Mouse (Mus musculus) heart, embryonic 16.5 days (tissue): Measurements from ENCODE around the gene Aff3. TPM values are rescaled to one million over a fixed set of nuclear protein-coding genes. Genes with fewer than 3 reads are reported as not detected.

Experiments used
- ATAC-seq: fragments of 200-750 bp; cut with Nextera tagmentation; replicated peaks from 2 replicates; pipeline ENCODE4 v1.8.0; 2017; ENCODE audit warnings: moderate number of reproducible peaks; ENCODE audit not compliant: insufficient read depth, low FRiP score; ENCODE audit errors: extremely low read depth
- H3K27ac ChIP-seq: fragments of 300-500 bp; sonication (generic); 2 replicates; pipeline ENCODE4 v1.5.1; 2014; ENCODE audit warnings: mild to moderate bottlenecking, low read length, control low read depth, moderate library complexity
- H3K27me3 ChIP-seq: fragments of 300-500 bp; sonication (generic); 2 replicates; pipeline ENCODE4 v1.6.1; 2014; ENCODE audit warnings: low read length, mixed read lengths; ENCODE audit not compliant: control insufficient read depth, insufficient read depth
- H3K36me3 ChIP-seq: fragments of 300-500 bp; sonication (generic); 2 replicates; pipeline ENCODE4 v1.6.1; 2014; ENCODE audit not compliant: control insufficient read depth, insufficient read depth
- H3K4me1 ChIP-seq: fragments of 300-500 bp; sonication (generic); 2 replicates; pipeline ENCODE4 v1.6.1; 2014; ENCODE audit warnings: low read length, mixed read lengths; ENCODE audit not compliant: control insufficient read depth, insufficient read depth
- H3K4me2 ChIP-seq: fragments of 300-500 bp; sonication (generic); 2 replicates; pipeline ENCODE4 v1.6.1; 2014; ENCODE audit warnings: low read depth, mild to moderate bottlenecking, control low read depth, low read length
- H3K4me3 ChIP-seq: fragments of 300-500 bp; sonication (generic); 2 replicates; pipeline ENCODE4 v1.5.1; 2014; ENCODE audit warnings: mild to moderate bottlenecking, control low read depth, low read length
- H3K9ac ChIP-seq: fragments of 300-500 bp; sonication (generic); 2 replicates; pipeline ENCODE4 v1.6.1; 2014; ENCODE audit warnings: low read length, control low read depth
- H3K9me3 ChIP-seq: fragments of 300-500 bp; sonication (generic); replicated peaks from 2 replicates; pipeline ENCODE4 v1.6.1; 2016; ENCODE audit warnings: low read length; ENCODE audit not compliant: control insufficient read depth
- WGBS: fragments of 180-500 bp; shearing (Covaris S2); extraction: QIAGEN DNeasy Blood & Tissue Kit; methylation state at CpG from one replicate; pipeline ENCODE4 v1.1.7; 2014; 5-methylcytosine and 5-hydroxymethylcytosine counted together
- polyA plus RNA-seq: library from polyadenylated mRNA; unstranded; fragments of >200 nt; fragmentation: Nextera tagmentation; extraction: Ambion mirVana; gene quantifications from 2 replicates; pipeline ENCODE4 v1.2.1, GENCODE M21; 2015

Gene Aff3
- polyA plus RNA-seq, 1 experiment from 2014 or later, result 2.2 TPM

DNA sequence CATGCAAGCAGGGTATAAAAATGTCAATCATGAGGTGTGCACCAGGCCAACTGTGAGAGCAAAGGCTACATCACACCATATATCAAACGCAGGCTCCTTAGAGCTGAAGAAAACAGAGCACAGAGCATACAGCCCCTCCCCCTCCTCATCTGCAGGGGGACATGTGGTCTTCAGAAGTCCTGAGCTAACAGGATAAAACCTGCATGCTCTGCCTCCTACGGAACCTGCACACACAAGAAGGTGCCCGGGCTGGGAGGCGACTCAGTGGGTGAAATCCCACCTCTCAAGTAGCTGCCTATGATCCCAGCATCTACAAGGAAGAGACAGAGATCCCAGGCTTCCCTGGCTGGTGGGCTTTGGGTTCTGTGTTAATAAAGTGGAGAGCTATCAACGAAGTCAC, 70.0 kb downstream of the Aff3 start:
- no peak for ATAC-seq
- Histone ChIP-seq H3K9me3 (no peaks in the 10 kb centered on the region), H3K27me3 (no peaks in the 10 kb centered on the region), H3K9ac (no peak overlapping the region), H3K4me1 (no peaks in the 10 kb centered on the region), H3K4me3 (no peak overlapping the region), H3K4me2 (no peak overlapping the region), H3K27ac (no peak overlapping the region), H3K36me3 (no peaks in the 10 kb centered on the region)
- WGBS, result 56% methylated on average over 5 of the region's 5 CpGs

DNA sequence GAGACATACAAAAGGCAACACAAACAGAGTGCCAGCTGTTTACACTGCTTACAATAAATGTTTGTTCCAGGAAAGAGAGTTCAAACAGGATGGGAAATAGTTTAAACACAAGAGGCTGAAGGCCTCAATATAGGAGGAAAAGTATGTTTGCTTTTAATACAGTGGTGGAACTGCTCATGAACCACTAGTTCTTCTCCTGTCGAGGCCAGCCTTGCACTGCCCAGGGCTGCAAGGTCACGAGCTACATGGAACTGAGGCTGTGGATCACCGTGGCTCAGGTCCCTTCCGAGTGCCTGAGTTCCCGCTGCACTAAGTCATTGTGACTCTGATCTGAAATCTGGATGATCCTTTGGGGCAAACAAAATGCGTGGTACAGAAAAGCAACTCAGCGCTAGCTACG, 73.6 kb downstream of the Aff3 start:
- H3K4me1 ChIP-seq, result no peaks in the 10 kb centered on the region
- H3K36me3 ChIP-seq, result no peaks in the 10 kb centered on the region
- 70% methylated on average over 8 of the region's 8 CpGs for WGBS
- no peak for ATAC-seq
- H3K4me2 ChIP-seq, result no peak overlapping the region
- no peak overlapping the region for H3K27ac ChIP-seq
- no peaks in the 10 kb centered on the region for H3K9me3 ChIP-seq
- H3K27me3 ChIP-seq, result no peaks in the 10 kb centered on the region
- no peak overlapping the region for H3K4me3 ChIP-seq
- no peak overlapping the region for H3K9ac ChIP-seq

DNA sequence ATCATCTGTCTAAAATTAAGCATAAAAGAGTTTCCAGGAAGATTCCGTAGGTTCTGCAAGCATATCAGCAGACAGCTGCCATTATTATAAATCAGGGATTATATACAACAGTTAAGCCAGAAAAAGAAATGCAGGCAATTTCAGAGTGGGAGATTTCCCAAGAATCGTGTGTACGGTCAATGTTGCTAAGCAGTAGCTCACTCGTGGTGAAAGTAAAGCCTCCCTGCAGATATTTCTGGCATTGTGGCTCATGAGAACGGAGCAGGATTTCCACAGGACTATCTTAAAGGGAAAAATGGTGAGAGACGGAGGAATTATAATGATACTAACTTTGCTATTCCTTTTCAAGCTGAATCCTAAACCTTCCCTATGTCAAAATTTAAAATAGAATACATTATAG, 76.0 kb downstream of the Aff3 start:
- no peaks in the 10 kb centered on the region for H3K27me3 ChIP-seq
- no peak overlapping the region for H3K27ac ChIP-seq
- no peaks in the 10 kb centered on the region for H3K9me3 ChIP-seq
- 62% methylated on average over 6 of the region's 6 CpGs for WGBS
- no peak overlapping the region for H3K9ac ChIP-seq
- no peak for ATAC-seq
- H3K4me3 ChIP-seq, result no peak overlapping the region
- no peaks in the 10 kb centered on the region for H3K4me1 ChIP-seq
- no peaks in the 10 kb centered on the region for H3K36me3 ChIP-seq
- no peak overlapping the region for H3K4me2 ChIP-seq

DNA sequence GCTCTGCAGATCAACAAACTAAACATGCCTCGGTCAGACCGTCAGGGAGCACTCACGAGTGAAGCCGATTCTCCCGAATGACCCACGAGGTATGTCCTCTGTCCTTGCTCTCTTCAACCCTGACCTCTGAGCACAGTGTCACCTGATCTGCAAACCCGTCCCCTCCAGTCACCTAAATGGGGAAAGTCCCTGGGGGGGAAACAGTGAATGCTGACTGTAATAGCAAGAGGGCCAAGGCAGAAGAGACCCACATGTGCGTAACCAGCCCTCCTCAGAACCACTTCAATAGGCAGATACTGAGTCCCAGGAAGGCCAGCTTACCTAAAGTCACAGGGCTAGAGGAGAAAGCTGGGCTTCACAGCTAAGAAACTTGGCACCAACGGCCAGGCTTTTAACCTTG, 82.4 kb downstream of the Aff3 start:
- Histone ChIP-seq H3K27me3 (no peaks in the 10 kb centered on the region), H3K9me3 (no peaks in the 10 kb centered on the region)
- 65% methylated on average over 9 of the region's 9 CpGs for WGBS

DNA sequence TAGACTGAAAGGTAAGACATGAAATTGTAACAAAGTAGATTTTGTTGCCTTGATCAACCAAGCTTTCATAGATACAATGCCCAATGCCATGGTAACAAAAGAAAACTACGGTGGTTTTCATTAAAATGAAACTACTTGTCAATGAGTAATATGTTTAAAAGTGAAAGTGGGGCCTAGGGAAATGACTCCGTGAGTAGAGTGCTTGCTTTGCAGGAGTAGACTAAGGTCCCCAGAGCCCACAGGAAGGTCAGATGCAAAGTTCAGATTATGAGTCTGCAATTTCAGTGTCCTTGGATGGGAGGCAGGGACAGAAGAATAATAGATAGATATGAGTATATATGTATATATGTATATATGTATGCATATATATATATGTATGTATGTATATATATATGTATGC, 84.2 kb downstream of the Aff3 start:
- no peak overlapping the region for H3K4me3 ChIP-seq
- no peaks in the 10 kb centered on the region for H3K4me1 ChIP-seq
- ATAC-seq, result no peak
- no peak overlapping the region for H3K27ac ChIP-seq
- H3K27me3 ChIP-seq, result no peaks in the 10 kb centered on the region
- no peak overlapping the region for H3K4me2 ChIP-seq
- no peaks in the 10 kb centered on the region for H3K9me3 ChIP-seq
- H3K9ac ChIP-seq, result no peak overlapping the region
- H3K36me3 ChIP-seq, result no peaks in the 10 kb centered on the region
- WGBS, result 77% methylated on average over 2 of the region's 2 CpGs

More for the DNA sequence above, 82.4 kb downstream of the Aff3 start:
- Histone ChIP-seq H3K9ac (no peak overlapping the region), H3K4me1 (no peaks in the 10 kb centered on the region), H3K4me3 (no peak overlapping the region), H3K36me3 (no peaks in the 10 kb centered on the region), H3K27ac (no peak overlapping the region), H3K4me2 (no peak overlapping the region)
- no peak for ATAC-seq

DNA sequence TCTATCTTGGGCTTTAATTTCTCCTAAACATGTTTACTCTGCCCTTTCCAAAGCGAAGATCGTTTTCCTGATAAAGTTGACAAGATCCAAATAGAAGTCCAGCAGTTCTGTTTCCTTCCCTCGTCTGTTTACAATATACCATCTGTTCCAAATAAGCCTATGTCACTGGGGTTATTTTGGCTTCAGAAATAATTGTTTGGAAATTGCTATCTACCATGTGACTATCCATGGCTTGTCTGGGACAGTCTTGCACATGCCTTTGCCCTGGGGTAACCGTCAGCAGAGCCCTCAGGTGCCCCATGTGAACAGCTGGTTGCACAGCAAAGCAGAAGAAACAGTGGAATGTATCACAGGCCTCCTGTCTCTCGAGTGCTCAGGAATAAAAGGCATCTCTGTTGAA, 86.4 kb downstream of the Aff3 start:
- no peak for ATAC-seq
- 56% methylated on average over 5 of the region's 5 CpGs for WGBS
- H3K36me3 ChIP-seq, result no peaks in the 10 kb centered on the region
- no peaks in the 10 kb centered on the region for H3K9me3 ChIP-seq
- no peak overlapping the region for H3K27ac ChIP-seq
- no peak overlapping the region for H3K4me3 ChIP-seq
- H3K9ac ChIP-seq, result no peak overlapping the region
- H3K4me2 ChIP-seq, result no peak overlapping the region
- H3K4me1 ChIP-seq, result no peaks in the 10 kb centered on the region
- no peaks in the 10 kb centered on the region for H3K27me3 ChIP-seq

DNA sequence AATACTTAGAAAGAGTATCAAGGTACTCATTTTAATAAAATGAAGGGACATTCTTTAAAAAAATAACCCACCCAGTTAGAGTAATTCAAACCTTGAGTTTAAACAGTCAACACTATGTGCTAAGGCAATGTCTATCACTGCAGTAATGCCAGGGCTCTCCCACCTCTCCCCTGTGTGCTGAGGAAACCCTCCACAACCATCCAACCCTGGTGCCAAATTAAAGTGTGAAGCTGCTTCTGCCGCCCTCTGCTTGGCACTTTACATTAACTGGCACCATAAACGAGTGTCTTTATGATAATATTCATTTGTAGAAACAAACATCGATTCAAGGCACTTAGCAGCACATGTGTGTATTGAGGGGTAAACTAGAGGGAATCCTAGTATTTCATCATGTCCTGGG, 97.0 kb downstream of the Aff3 start:
- no peak overlapping the region for H3K4me3 ChIP-seq
- no peaks in the 10 kb centered on the region for H3K36me3 ChIP-seq
- WGBS, result 56% methylated on average over 3 of the region's 3 CpGs
- H3K27me3 ChIP-seq, result no peaks in the 10 kb centered on the region
- H3K4me2 ChIP-seq, result no peak overlapping the region
- H3K9me3 ChIP-seq, result no peaks in the 10 kb centered on the region
- no peak overlapping the region for H3K9ac ChIP-seq
- H3K4me1 ChIP-seq, result 0 out of 2 replicates have a peak, but pooled peaks cover 2% of the 10 kb centered on the region
- no peak overlapping the region for H3K27ac ChIP-seq
- ATAC-seq, result no peak

DNA sequence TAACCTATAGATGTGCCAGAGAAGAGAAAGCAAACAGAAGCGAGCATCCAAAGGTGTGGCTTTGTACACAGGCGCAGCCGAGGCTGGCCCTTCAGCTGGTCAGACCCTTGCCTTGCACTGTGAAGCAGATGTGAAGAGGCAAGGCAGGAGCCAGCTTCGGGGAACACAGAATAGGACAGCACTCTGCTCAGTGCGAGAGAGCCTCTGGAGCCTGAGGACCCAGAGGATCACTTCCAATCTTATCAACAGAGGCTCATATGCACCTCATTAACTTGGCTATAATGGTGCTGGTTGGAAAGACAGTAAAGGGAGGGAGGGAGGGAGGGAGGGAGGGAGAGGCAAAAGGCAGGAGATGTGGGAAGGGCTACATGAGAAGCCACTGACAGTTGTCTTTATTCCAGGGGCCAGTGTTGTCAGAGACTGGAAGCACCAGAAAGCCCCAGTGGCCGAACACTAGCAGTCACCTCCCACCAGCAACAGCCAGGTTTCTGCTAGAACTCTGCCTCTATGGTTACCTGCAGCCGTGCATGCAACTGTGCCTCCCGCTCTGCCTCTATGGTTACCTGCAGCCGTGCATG, 98.6 kb downstream of the Aff3 start:
- ATAC-seq, result no peak
- 43% methylated on average over 9 of the region's 9 CpGs for WGBS
- no peaks in the 10 kb centered on the region for H3K36me3 ChIP-seq
- no peaks in the 10 kb centered on the region for H3K9me3 ChIP-seq
- no peak overlapping the region for H3K9ac ChIP-seq
- H3K4me1 ChIP-seq, result 0 out of 2 replicates have a peak, but pooled peaks cover 2% of the 10 kb centered on the region
- H3K27me3 ChIP-seq, result no peaks in the 10 kb centered on the region
- H3K4me2 ChIP-seq, result no peak overlapping the region
- H3K4me3 ChIP-seq, result no peak overlapping the region
- H3K27ac ChIP-seq, result no peak overlapping the region

DNA sequence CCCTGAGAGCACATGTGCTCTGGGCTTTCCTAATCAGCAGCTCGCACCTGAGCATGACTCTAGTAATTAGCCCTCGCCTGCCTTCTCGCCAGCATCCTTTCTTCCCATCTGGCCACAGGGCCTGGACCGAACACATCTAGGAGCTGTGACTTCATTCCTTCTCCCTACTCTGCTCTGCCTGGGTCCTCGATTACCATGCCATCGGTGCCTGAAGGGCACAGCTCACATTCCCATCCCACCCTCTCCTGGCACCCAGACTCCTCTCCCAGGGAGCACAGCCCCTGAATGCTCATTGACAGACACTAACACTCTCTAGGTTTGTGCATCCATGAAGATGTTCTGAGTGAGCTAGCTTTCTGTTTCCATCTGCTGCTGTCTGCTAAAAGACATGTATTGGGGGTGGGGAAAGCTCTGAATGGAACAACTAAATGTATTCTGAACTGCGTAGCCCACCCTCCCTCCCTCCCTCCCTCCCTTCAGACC, 99.4 kb downstream of the Aff3 start:
- Histone ChIP-seq H3K27ac (no peak overlapping the region), H3K4me1 (0 out of 2 replicates have a peak, but pooled peaks cover 2% of the 10 kb centered on the region), H3K4me3 (no peak overlapping the region), H3K36me3 (no peaks in the 10 kb centered on the region), H3K9ac (no peak overlapping the region), H3K4me2 (no peak overlapping the region), H3K9me3 (no peaks in the 10 kb centered on the region), H3K27me3 (no peaks in the 10 kb centered on the region)
- no peak for ATAC-seq
- WGBS, result 74% methylated on average over 7 of the region's 7 CpGs
